Mouse (Mus musculus) c-Kit-positive CD71-positive TER-119-positive erythroid progenitor cells, embryonic 14.5 days (primary cell): ENCODE measurements at regions not wholly inside any gene's neighbourhood (a gene's known extent, or its start where the extent isn't known, plus 50 kb on each side); places are given as distances from the start of the nearest gene placed in this dataset.

ENCODE experiments used
- DNase-seq: peaks from one replicate; pipeline ENCODE4 v3.0.0-alpha.2; 2013; ENCODE audit warnings: low spot score

- DNase-seq = no peak
These were observed 79.0 kb downstream of the Arl4c start for GRCm38 (mm10) chr1:88623040-88623439.

GRCm38 (mm10) chr1:88622356-88622755 is 79.7 kb downstream of the Arl4c start:
- no peak for DNase-seq

GRCm38 (mm10) chr1:88621214-88621613 is 80.8 kb downstream of the Arl4c start:
- DNase-seq = no peak

- DNase-seq = no peak
These were observed 89.0 kb downstream of the Arl4c start for GRCm38 (mm10) chr1:88613007-88613406.

- DNase-seq = no peak
These were observed 90.8 kb downstream of the Arl4c start for GRCm38 (mm10) chr1:88611241-88611640.

GRCm38 (mm10) chr1:88610810-88611209 is 91.2 kb downstream of the Arl4c start:
- no peak for DNase-seq

- no peak for DNase-seq
These were observed 93.2 kb downstream of the Arl4c start for GRCm38 (mm10) chr1:88608826-88609225.

- DNase-seq = no peak
These were observed 93.8 kb downstream of the Arl4c start for GRCm38 (mm10) chr1:88608236-88608635.

- no peak for DNase-seq
These were observed 95.8 kb upstream of the Glrp1 start for GRCm38 (mm10) chr1:88605616-88606190.

- no peak for DNase-seq
These were observed 92.4 kb upstream of the Glrp1 start for GRCm38 (mm10) chr1:88602241-88602640.

GRCm38 (mm10) chr1:88601801-88602200 is 91.9 kb upstream of the Glrp1 start:
- DNase-seq = no peak

GRCm38 (mm10) chr1:88600145-88600544 is 90.3 kb upstream of the Glrp1 start:
- peak; percentile 37 for DNase-seq

GRCm38 (mm10) chr1:88594484-88595254 is 84.8 kb upstream of the Glrp1 start:
- no peak for DNase-seq

- no peak for DNase-seq
These were observed 82.2 kb upstream of the Glrp1 start for GRCm38 (mm10) chr1:88592036-88592435.

- DNase-seq = no peak
These were observed 81.0 kb upstream of the Glrp1 start for GRCm38 (mm10) chr1:88590802-88591380.

GRCm38 (mm10) chr1:88588747-88589146 is 78.9 kb upstream of the Glrp1 start:
- no peak for DNase-seq

- DNase-seq = no peak
These were observed 77.3 kb upstream of the Glrp1 start for GRCm38 (mm10) chr1:88586823-88587820.

- no peak for DNase-seq
These were observed 76.3 kb upstream of the Glrp1 start for GRCm38 (mm10) chr1:88586128-88586527.

GRCm38 (mm10) chr1:88584515-88585033 is 74.7 kb upstream of the Glrp1 start:
- DNase-seq = no peak

- no peak for DNase-seq
These were observed 68.4 kb upstream of the Glrp1 start for GRCm38 (mm10) chr1:88578231-88578620.

GRCm38 (mm10) chr1:88577498-88578230 is 67.8 kb upstream of the Glrp1 start:
- DNase-seq = no peak
